Mouse (Mus musculus) kidney, adult 10 weeks (tissue): ENCODE data around the gene Arhgap5. TPM values are rescaled to one million over a fixed set of nuclear protein-coding genes. Genes with fewer than 3 reads are reported as not detected.

ENCODE experiments used
- polyA plus RNA-seq: library from polyadenylated mRNA; stranded (reverse); fragments of 350-450 nt; fragmentation: Illumina TruSeq; extraction: RNeasy Lipid Tissue Mini Kit (QIAGEN cat#74804); gene quantifications from one replicate; pipeline ENCODE4 v1.2.3, GENCODE M21; 2014; ENCODE audit warnings: low read depth, low replicate concordance

The Arhgap5 gene
- polyA plus RNA-seq: 410 TPM

GRCm38 (mm10) chr12:52503456-52504320 lies at the start of gene Arhgap5:
TSS of gene Arhgap5 (plus strand) at chr12:52503972.

Other genes with a start within 250 kb of the Arhgap5 start
- 0.36 TPM for gene Akap6, start 195.4 kb downstream of the Arhgap5 start, polyA plus RNA-seq